Mouse (Mus musculus) kidney, adult 2 months (tissue): ENCODE data around the gene Cmklr1.

Experiments used
- CTCF ChIP-seq: fragments of 200-500 bp; conservative IDR thresholded peaks from 2 replicates; pipeline ENCODE4 v1.5.1; 2011; ENCODE audit warnings: low read depth, mild to moderate bottlenecking, control low read depth, low read length, moderate library complexity, mixed read lengths; ENCODE audit not compliant: insufficient read depth, insufficient read length
- POLR2A ChIP-seq: fragments of 200-500 bp; IDR thresholded peaks from one replicate; pipeline ENCODE4 v1.6.1; 2011; ENCODE audit warnings: low read depth, low read length, control low read depth

GRCm38 (mm10) chr5:113600181-113600580 lies 50.0 kb downstream of the Cmklr1 start:
- no peak for TF ChIP-seq POLR2A
- no peak for TF ChIP-seq CTCF
